Mouse (Mus musculus): ENCODE results near the gene Aspscr1.

Gene Aspscr1

GRCm38 (mm10) chr11:120684660-120685059 is 11.9 kb downstream of the Aspscr1 start:
- no peak for DNase-seq

- DNase-seq: no peak
Measured at GRCm38 (mm10) chr11:120686650-120687272, 14.0 kb downstream of the Aspscr1 start.

- no peak for DNase-seq
Measured at GRCm38 (mm10) chr11:120689365-120689764, 16.6 kb downstream of the Aspscr1 start.

GRCm38 (mm10) chr11:120692471-120693011 is 19.8 kb downstream of the Aspscr1 start:
- no peak for DNase-seq

- no peak for DNase-seq
Measured at GRCm38 (mm10) chr11:120693461-120693860, 20.7 kb downstream of the Aspscr1 start.

- DNase-seq: no peak
Measured at GRCm38 (mm10) chr11:120695184-120695583, 22.4 kb downstream of the Aspscr1 start.

GRCm38 (mm10) chr11:120695641-120696040 is 22.9 kb downstream of the Aspscr1 start:
- DNase-seq: no peak

- no peak for DNase-seq
Measured at GRCm38 (mm10) chr11:120696568-120696967, 23.8 kb downstream of the Aspscr1 start.

GRCm38 (mm10) chr11:120697741-120698140 is 25.0 kb downstream of the Aspscr1 start:
- no peak for DNase-seq

- no peak for DNase-seq
Measured at GRCm38 (mm10) chr11:120703696-120704454, 31.1 kb downstream of the Aspscr1 start.

GRCm38 (mm10) chr11:120704486-120705325 is 31.9 kb downstream of the Aspscr1 start:
- DNase-seq: no peak

- no peak for DNase-seq
Measured at GRCm38 (mm10) chr11:120706120-120706519, 33.3 kb downstream of the Aspscr1 start.

- no peak for DNase-seq
Measured at GRCm38 (mm10) chr11:120707225-120707624, 34.5 kb downstream of the Aspscr1 start.

GRCm38 (mm10) chr11:120707969-120708368 is 35.2 kb downstream of the Aspscr1 start:
- DNase-seq: no peak

- DNase-seq: no peak
Measured at GRCm38 (mm10) chr11:120709551-120709950, 36.8 kb downstream of the Aspscr1 start.

- no peak for DNase-seq
Measured at GRCm38 (mm10) chr11:120710672-120711071, 37.9 kb downstream of the Aspscr1 start.

GRCm38 (mm10) chr11:120711980-120712604 is 39.3 kb downstream of the Aspscr1 start:
- no peak for DNase-seq

- peak; percentile 60 for DNase-seq
Measured at GRCm38 (mm10) chr11:120712771-120713568, 40.2 kb downstream of the Aspscr1 start.

- DNase-seq: peak; percentile 95
Measured at GRCm38 (mm10) chr11:120713580-120714518, 41.1 kb downstream of the Aspscr1 start, which contains the start of the genes Cenpx and Lrrc45. Cenpx (minus strand) TSS chr11:120713738. Lrrc45 (plus strand) TSS chr11:120713925.

GRCm38 (mm10) chr11:120714546-120714945 is 41.8 kb downstream of the Aspscr1 start:
- no peak for DNase-seq

Measured in cerebellum, adult 11 months (tissue).